Mouse (Mus musculus) granulocyte monocyte progenitor cell, adult 5-6 weeks (primary cell): ENCODE data around the gene Sf1. TPM values are rescaled to one million over a fixed set of nuclear protein-coding genes. Genes with fewer than 3 reads are reported as not detected.
A peak's percentile ranks its signal among the peaks of the same experiment; 100 is the strongest.

Source experiments
- ATAC-seq: replicated peaks from 2 replicates; pipeline ENCODE4 v1.8.0; 2016; ENCODE audit warnings: mild to moderate bottlenecking, moderate TSS enrichment, inconsistent platforms; ENCODE audit not compliant: poor library complexity, severe bottlenecking
- total RNA-seq, 2 experiments: library from RNA; stranded (forward) in 1 of 2; stranded (reverse) in 1 of 2; fragments of 200-712, 200-1000 nt in 1 of 2; fragments of >200 nt in 1 of 2; fragmentation: Nextera tagmentation in 1 of 2; gene quantifications; 2 replicates each; pipeline ENCODE4 v1.2.3; 2014 to 2017

The Sf1 gene
- total RNA-seq, 2 experiments from 2014 or later: 187 to 286 TPM

DNA sequence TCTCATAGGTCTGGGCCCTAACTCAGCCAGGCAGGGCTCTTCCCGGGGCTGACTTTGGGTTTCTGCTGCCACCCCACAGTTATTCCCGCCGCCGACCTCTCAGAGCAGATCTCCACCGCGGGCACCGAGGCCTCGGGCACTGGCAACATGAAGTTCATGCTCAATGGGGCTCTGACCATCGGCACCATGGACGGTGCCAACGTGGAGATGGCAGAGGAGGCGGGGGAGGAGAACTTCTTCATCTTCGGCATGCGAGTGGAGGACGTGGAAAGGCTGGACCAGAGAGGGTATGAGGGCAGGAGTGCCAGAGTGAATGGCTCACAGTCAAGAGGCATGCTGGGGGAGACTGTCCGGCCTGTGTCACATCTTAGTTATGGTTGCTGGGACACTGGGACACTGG, 30.1 kb downstream of the Sf1 start:
- ATAC-seq: no peak

DNA sequence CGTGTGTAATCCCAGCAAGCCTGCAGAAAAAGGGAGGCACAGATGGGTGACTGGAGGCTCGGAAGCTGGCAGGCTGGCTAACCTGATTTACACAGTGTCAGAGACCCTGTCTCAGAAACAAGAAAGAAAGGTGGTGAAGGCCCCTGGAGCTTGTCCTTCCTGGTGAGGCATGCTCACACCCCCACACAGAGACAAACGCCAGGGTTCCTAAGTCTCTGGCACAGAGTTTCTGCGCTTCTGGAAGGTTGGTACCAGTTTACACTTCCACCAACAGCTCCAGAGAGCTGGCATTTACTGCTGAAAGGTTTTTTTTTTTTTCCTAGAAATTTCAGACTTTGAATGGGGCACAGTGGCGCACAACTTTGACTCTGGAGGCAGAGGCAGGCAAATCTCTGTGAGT, 32.7 kb downstream of the Sf1 start:
- ATAC-seq: no peak

DNA sequence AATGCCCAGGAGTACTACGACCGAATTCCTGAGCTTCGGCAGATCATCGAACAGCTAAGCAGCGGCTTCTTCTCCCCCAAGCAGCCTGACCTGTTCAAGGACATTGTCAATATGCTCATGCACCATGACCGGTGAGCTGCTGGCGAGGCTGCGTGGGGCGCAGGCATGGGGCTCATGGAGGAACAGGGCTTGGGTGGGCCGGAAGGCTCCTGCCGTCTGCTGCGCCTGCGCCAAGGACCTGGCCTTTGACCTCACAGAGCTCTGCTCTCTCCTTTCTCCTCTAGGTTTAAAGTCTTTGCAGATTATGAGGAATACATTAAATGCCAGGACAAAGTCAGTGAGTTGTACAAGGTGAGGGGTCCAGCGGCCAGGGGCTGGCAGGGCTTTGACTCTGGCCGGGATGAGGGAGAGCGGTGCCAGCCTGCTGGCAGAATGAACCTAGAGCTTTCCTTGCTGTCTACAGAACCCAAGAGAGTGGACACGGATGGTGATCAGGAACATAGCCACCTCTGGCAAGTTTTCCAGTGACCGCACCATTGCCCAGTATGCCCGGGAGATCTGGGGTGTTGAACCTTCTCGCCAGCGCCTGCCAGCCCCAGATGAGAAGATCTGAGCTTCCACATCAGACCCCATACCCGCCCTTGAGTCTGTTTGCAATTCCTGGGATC, 34.2 kb downstream of the Sf1 start:
- ATAC-seq: no peak

DNA sequence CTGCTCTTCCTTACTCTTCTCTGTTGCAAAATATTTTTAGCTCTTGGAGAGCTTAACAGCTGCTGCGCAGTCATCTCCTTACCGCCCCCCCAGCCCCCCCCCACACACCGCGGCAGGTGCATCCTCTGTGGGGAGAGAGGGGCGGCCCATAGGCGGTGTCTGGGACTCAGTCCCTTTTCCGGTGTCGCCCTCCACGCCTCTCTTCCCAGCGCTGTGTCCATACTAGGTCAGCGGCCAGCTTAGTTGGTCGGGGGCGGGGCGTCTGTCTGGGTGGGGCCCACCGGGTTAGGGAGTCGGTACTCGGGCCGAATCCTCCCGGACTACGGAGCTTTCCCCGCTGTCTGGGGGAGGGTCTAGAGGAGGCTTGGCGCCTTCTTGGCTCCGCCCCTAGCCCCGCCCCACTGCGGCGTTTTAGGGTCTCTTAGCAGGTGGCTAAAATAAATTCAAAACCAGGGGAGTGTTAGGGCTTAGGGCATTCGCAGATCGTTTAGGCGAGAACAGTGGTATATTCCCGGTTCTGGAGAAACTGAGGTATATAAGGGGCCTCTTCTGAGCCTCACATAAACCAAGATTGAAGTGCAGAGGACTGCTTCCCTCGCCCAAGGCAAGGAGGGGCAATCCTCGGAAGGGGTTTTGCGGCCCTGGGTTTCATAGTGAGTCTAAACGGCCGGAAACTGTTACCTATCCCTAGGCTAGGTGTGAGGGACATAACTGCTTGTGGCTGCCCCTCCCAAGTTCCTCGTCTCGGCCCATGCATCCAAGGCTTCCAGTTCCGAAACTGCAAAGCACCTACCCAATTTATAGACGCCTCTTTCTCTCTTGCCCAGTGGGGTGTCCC, 35.2 kb downstream of the Sf1 start:
- peak; percentile 30 for ATAC-seq

DNA sequence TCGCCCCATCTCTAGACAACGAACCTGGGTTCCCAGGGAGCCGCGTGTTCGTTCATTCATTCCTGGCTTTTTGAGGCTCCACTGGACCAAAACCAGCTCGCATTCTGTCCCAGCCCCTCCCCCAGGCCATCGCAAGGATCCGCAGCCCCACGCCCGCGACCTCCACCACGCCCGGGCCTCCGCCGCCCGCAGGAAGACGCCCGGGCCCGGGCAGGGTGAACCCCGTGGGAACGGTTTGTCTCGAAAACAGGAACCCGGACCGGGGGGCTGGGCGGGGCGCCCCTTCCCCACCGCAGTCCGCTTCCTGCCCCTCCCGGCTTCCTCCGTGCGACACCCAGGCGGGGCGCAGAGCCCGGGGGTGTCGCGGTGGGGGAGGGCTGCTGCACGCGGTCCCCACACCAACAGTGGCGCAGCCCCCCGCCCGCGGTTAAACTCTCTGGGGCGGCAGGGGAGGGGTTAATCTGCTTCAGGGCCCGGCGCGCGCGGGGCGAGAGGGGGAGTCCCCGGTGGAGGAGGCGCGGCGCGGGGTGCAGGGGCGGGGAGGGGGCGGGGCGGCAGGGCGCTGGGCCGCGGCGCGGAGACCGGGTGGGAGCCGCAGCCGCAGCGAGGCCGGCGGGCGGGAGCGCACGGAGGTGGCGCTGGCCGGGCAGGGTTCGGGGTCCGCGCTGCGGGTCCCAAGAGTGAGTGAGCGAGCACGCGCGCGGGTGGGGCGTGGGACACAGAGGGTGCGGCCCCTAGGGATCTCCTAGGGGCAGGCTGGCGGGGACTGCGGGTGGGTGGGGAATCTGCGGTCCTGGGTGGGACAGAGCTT, 36.0 kb downstream of the Sf1 start, which contains the start of gene Rasgrp2:
Gene Rasgrp2, plus strand, starts transcription at position 56 of the 811 bp plus-strand sequence.
- peak; percentile 40 for ATAC-seq

DNA sequence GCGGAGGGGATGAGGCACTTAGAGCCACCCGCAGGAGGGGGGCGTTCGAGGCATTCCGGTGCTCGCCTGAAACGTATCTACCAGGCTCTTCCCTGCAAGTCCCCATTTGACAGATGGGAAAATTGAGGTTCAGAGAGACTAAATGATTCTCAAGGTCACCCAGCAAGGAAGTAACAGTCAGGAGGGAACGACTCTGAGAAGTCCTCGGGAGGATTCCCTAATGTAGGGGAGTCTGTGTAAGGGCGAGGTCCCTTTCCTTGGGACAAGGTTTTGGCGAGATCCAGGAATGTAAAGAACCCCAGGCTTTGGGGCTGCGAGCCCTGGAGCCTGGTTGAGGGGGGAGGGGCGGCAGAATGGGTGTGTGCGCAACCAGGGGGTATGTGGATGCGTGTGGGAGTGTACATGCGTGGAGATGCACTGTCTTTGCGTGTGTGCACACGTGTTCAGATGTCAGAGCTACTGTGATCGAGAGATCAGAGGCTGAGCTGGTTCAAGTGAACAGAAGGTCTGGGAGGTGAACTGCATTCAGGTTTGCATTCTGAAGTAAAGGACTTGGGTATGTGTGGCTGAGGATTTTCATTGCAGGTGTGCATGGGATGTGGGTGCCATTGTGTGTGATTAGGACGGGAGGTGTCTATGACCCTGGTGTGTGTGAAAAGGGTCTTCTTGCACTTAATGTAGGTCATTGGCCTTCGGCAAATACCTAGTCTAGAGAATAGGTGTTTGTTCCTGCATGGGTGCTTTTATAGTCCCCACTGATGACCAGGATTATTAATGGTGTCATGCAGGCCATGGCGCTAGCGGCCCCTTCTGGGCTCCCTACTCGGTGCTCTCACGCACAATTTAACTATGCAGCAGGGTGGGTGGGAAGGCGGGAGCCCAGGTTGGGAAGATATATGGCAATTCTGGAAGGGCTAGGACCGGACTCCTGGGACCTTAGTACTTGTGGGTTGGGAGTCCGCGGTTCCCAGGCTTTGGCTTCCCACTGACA, 36.9 kb downstream of the Sf1 start:
- ATAC-seq: no peak

DNA sequence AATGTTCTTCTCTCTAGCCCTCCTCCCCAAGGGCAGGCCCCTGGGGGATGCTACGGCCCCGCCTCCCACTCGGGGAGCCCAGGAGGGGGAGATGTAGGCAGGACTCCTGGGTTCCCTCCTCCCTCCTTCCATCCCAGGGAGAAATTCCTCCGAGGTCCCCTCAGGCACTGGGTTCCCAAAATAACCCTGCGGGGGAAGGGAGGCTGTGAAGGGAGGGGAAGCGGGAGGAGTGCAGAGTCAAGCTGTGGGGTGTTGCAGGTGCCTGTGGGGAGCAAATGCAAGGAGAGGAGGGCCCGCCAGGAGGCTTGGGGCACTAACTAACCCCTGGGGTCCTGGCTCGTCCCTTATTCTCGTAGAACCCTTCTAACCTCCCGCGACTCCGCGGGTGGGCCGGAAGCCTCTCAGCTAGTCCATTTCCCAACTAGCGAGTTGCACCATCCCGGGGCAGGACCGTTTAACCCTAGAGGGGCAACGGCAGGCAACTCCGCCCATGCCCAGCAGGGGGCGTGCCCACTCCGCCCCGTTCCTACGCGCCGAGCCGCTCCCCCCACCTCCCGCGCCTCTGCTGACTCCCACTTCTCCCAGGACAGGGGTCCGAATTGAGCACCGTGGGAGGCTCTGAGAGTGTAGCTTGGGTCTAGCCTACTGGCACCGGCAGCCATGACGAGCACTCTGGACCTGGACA, 37.8 kb downstream of the Sf1 start:
- peak; percentile 61 for ATAC-seq

DNA sequence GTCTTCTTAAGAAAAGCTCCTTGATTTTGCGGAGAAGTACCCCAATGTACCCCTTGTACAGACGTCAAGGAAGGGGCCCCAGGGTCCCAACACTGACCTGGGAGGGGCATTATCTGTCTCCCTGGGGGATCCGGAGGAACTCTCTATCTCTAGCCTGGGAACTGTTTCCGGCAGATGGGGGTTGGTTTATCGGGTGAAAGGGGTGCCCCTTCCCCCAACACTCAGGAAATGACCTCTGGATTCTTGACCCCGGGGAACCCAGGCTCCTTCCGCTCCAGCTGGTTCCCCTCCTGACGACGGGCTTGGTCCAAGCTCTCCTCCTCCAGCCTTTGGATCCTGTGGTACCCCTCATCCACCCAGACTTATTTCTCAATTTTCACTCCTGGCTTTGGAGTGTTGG, 38.5 kb downstream of the Sf1 start:
- 0 out of 2 replicates have a peak, but pooled peaks have one; percentile 6 for ATAC-seq

DNA sequence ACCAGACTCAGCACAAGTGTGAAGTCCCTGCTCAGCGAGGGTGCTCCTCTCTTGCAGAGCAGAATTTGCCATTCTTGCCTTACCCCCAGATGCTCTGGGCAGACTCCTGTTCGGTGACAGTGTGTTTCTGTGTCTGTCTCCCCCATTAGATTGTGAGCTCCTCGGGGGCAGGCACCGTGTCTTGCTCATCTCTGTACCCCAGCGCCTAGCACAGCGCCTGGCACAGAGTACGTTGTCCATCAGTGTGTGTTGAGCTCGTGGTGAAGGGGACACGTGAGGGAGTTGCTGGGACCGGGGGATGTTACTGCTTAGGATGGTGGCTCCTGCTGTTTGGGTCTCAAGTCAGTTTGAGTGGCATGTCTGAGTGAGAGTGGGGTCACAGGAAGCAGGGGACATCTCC, 40.4 kb downstream of the Sf1 start:
- ATAC-seq: no peak

DNA sequence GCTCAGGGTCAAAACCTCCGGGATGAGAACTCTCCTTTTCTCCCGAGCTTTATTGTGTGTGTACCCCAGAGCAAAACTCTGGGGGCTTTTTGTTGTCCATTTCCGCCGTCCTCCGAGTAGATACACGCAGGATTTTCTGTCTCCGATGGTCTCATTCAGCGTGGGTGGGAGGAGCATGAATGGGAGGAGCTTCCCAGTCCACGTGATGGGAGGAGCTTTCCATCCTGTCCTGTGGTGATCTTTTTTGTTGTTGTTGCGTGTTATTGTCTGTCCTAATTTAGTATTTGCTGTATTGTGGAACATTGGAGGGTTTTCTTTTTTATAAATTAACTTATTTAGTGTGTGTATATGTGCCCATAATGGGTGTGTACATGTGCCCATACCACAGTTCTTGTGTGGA, 41.9 kb downstream of the Sf1 start:
- ATAC-seq: no peak

DNA sequence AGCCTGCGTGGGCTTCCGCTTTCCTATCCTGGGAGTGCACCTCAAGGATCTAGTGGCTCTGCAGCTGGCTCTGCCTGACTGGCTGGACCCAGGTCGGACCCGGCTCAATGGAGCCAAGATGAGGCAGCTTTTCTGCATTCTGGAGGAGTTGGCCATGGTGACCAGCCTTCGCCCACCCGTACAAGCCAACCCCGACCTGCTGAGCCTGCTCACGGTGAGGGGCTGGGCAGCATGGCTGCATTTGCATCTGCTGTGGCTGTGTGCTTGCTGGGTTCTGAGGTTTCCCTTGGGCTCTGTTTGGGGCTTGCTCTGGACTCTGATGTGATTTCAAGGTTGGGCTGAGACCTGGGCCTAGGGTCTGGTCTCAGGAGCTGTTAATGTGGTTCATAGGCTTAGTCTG, 43.6 kb downstream of the Sf1 start:
- ATAC-seq: no peak

DNA sequence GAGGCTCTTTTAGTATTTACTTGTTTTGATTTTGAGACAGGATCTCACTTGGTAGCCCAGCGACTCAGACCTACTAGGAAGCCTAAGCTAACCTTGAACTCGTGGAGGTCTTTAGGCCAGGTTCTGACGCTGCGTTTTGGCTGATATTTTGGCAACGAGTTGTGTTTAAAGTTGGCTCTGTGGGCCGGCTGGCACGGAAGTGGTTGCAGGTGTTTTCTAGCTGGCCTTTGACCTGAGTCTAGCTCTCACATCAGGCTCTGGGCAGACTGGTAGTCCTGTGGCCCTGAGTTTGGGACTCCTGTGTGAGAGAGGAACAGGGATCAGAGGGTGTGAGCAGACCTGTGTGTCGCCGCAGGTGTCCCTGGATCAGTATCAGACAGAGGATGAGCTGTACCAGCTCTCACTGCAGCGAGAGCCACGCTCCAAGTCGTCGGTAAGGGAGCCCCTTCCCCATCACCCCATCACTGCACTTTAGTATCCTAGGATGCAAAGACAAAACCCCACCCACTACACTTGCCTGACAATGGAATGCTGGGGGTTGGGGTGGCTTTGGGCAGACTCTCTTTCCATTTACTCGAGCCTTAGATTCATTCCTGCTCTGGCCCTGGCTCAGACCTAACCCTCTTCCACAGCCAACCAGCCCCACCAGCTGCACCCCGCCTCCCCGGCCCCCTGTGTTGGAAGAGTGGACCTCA, 44.5 kb downstream of the Sf1 start:
- ATAC-seq: no peak

DNA sequence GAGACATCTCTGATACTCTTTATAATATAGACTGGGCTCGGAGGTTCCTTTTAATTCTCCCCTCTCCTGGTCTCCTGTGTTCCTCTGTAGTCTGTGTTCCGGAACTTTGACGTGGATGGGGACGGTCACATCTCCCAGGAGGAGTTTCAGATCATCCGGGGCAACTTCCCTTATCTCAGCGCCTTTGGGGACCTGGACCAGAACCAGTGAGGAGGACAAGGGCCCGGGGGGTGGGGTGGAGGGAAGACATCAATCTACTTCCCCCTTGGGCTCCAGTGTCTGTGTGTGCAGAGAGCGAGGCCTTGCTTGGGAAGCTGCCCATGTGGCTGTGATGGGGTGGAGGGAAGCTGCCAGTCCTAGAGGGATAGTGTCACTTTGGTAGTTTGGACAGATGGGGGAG, 45.3 kb downstream of the Sf1 start:
- ATAC-seq: peak; percentile 28; the same call in 1 of the 2 replicates

DNA sequence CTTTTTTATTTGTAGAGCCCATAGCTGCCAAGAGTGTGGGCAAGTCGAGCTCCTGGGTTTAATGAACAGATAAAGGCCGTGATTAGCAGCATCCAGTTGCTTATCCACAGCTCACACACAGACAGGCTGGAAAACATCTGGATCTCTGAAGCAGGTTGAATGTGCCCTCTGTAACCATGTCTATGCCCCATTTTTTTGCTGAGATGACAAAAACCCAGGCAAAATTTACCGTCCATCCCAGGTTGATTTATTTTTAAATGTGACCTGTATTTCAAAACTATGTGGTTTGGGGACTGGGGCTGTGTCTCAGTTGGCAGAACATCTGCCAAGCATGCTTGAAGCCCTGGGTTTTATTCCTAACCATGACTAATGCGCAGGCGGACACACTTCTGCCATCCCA, 45.7 kb downstream of the Sf1 start:
- ATAC-seq: no peak

DNA sequence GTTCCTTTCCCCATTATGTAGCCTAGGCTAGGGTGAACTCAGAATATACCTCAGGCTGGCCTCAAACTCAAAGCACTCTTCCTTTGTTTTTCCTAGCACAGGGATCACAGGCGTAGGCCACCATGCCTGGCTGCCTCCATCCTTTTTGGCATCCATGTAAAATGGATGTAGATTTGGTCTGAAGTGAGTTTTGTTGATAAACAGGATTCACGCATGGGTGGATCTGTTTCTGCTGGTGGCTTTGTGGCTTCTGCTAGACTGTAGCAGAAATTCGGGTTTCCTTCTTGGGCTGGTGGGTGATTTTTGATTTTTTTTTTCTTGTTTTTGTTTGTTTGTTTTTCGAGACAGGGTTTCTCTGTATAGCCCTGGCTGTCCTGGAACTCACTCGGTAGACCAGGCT, 46.4 kb downstream of the Sf1 start:
- no peak for ATAC-seq

DNA sequence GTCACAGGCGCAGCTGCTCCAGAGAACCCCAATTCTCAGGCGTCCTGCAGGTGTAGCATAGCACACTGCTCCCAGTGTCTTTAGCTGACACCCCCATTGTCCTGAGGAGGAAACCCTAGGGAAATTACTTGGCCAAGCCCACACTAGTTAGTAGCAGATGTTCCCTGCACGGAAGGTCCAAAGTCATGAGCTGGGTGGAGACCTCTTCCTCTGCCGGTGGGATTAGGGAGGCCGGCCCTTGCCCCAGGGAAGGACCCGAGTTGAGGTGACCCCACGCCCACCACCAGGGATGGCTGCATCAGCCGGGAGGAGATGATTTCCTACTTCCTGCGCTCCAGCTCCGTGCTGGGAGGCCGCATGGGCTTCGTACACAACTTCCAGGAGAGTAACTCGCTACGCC, 49.3 kb downstream of the Sf1 start:
- ATAC-seq: no peak

DNA sequence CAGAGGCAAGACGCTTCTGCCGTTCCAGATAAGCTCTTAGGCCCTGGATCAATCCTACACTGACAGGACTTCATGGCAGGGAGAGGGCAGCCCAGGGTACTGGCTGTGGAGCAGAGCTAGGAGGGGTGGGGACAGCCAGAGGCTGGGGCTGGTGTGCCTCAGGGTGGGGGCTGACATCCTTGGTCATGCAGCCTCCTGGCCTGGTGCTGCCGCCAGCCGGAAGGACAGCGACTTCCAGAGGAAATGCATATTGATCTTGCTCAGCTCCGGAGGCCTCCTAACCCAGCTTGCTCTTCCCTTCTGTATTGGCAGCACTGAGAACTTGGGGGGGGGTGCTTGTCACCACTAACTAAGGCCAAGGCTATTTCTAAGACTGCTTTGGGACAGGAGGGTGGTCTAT, 52.0 kb downstream of the Sf1 start:
- no peak for ATAC-seq

DNA sequence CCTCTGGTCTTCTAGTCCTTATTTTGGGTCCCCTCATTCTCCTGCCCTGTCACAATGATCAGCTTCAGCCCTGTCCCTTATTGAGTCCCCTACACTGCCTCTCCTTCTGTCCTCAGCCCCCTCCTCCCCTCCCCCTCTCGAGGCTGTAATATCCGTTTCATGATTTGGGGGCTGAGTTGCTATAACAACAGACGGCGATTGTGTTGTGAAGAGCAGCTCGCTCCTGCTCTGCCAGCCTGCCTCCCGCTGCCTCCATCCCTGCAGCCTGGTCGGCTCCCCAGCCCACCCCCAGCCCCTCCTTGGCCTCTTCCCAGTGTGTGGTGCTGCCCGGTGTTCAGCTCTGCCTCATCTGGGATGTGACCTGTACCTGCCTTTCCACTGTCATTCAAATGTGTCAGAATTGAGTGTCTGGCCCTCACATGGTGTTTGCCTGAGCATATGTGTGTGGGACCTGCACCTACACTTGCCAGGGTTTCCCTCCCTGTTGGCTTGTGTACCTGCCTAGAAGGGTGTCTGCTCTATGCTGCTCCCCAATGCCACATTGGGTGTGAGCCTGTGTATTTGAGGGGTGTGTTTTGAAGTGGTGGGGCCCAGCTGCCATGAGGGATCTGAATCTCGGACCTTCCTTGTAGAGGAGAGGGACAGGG, 52.8 kb downstream of the Sf1 start:
- no peak for ATAC-seq
